Mouse (Mus musculus) lung, postnatal 0 days (tissue): ENCODE measurements at regions not wholly inside any gene's neighbourhood (a gene's known extent, or its start where the extent isn't known, plus 50 kb on each side); places are given as distances from the start of the nearest gene placed in this dataset.

ENCODE experiments used
- ATAC-seq: fragments of 200-750 bp; cut with Nextera tagmentation; 2 replicates; pipeline ENCODE4 v1.8.0; 2017; ENCODE audit warnings: moderate library complexity
- DNase-seq: peaks from one replicate; pipeline ENCODE4 v3.0.0-alpha.2; 2016; ENCODE audit warnings: low spot score
- H3K27ac ChIP-seq: fragments of 300-500 bp; sonication (generic); 2 replicates; pipeline ENCODE4 v1.5.1; 2014; ENCODE audit warnings: antibody characterized with exemption, mild to moderate bottlenecking, low read length, mixed read lengths
- H3K27me3 ChIP-seq: fragments of 300-500 bp; sonication (generic); replicated peaks from 2 replicates; pipeline ENCODE4 v1.6.1; 2014; ENCODE audit warnings: low read length, mixed read lengths; ENCODE audit not compliant: insufficient read depth
- H3K36me3 ChIP-seq: fragments of 300-500 bp; sonication (generic); 2 replicates; pipeline ENCODE4 v1.6.1; 2014; ENCODE audit warnings: low read length, mixed read lengths; ENCODE audit not compliant: insufficient read depth
- H3K4me1 ChIP-seq: fragments of 300-500 bp; sonication (generic); 2 replicates; pipeline ENCODE4 v1.6.1; 2014; ENCODE audit warnings: antibody characterized with exemption, low read depth, low read length, mixed read lengths; ENCODE audit not compliant: insufficient read depth
- H3K4me2 ChIP-seq: fragments of 300-500 bp; sonication (generic); replicated peaks from 2 replicates; pipeline ENCODE4 v1.6.1; 2014; ENCODE audit warnings: low read depth, mild to moderate bottlenecking, low read length, moderate library complexity, mixed read lengths
- H3K4me3 ChIP-seq: fragments of 300-500 bp; sonication (generic); 2 replicates; pipeline ENCODE4 v1.5.1; 2014; ENCODE audit warnings: low read depth, low read length
- H3K9ac ChIP-seq: fragments of 300-500 bp; sonication (generic); replicated peaks from 2 replicates; pipeline ENCODE4 v1.6.1; 2014; ENCODE audit warnings: low read depth, mild to moderate bottlenecking
- H3K9me3 ChIP-seq: fragments of 300-500 bp; sonication (generic); 2 replicates; pipeline ENCODE4 v1.6.1; 2016; ENCODE audit warnings: low read length, mixed read lengths
- CTCF ChIP-seq: IDR thresholded peaks from 2 replicates; pipeline ENCODE4 v1.5.1; 2016; ENCODE audit warnings: antibody characterized with exemption, mild to moderate bottlenecking
- EP300 ChIP-seq: IDR thresholded peaks from 2 replicates; pipeline ENCODE4 v1.6.1; 2016; ENCODE audit warnings: antibody characterized with exemption, mild to moderate bottlenecking, control low read depth
- WGBS: fragments of 180-500 bp; shearing (Covaris S2); extraction: QIAGEN DNeasy Blood & Tissue Kit; methylation state at CpG from one replicate; pipeline ENCODE4 v1.1.7; 2014; 5-methylcytosine and 5-hydroxymethylcytosine counted together

DNA sequence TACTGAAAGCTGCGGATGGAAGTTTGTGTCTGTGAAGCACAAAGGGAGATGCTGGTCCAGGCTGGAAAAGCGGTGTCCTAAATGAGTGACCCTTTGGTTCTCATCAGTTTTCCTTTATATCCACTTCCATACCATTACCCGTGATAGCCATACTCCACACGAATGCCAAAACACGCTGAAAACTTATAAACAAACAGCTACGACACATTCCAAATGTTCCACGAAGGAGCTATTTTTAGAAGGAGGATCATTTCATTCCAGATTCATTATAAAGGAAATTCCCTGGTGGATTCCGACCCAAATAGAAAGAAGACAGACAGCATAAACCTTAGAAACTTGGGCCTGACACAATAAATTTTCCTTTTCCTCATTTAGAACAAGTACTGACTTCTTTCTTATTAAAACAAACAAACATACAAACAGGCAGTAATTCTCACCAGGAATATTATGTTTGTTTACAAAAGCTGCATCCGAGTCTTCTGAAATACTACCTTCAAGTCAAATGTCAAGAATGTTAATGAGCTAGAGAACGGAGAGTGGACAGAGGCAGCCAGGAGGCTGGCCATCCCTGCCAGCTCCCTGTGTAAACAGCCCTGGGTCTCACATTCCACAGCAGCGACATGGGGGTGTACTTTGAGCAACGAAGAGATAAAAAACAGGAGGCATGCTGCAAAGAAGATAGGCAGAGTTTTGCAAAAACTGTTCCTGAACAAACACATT, 96.4 kb upstream of the Cdc42ep3 start:
- peak; percentile 78 for ATAC-seq

DNA sequence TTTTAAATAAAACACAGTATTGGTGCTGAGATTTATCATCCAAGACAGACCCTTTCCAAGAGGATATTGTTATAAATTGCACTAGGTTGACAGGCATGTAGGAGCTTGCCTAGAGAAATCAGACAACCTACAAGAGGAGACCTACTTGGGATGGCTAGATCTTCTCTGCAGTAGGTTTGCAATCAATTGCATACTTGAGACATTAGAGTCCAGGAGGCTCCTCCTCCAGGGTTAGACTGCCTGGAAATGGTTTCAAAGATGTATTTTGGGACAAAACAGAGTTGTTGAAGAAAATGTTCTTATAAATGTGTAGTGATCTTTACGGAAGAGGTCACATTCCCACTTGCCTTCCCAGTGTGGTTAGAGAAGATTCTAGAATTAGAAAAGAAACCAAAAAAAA, 98.9 kb upstream of the Cdc42ep3 start:
- no peaks in the 10 kb centered on the region for H3K27me3 ChIP-seq
- no peak overlapping the region for H3K9ac ChIP-seq
- 61% methylated on average over 1 of the region's 1 CpGs for WGBS
- no peak overlapping the region for H3K4me2 ChIP-seq
- ATAC-seq (no peak), DNase-seq (no peak)
- peaks cover 2% of the 10 kb centered on the region; the same call in 1 of the 2 replicates for H3K4me1 ChIP-seq
- no peaks in the 10 kb centered on the region for H3K36me3 ChIP-seq
- H3K27ac ChIP-seq = no peak overlapping the region
- H3K9me3 ChIP-seq = no peaks in the 10 kb centered on the region
- no peak overlapping the region for H3K4me3 ChIP-seq
- TF ChIP-seq CTCF (no peak), EP300 (no peak)

More for the DNA sequence above, 96.4 kb upstream of the Cdc42ep3 start:
- Histone ChIP-seq H3K36me3 (no peaks in the 10 kb centered on the region), H3K27me3 (no peaks in the 10 kb centered on the region), H3K27ac (no peak overlapping the region), H3K4me3 (no peak overlapping the region), H3K4me2 (0 out of 2 replicates have a peak overlapping the region, but pooled peaks have one; percentile 2), H3K4me1 (peaks cover 2% of the 10 kb centered on the region; the same call in 1 of the 2 replicates), H3K9me3 (no peaks in the 10 kb centered on the region), H3K9ac (no peak overlapping the region)
- DNase-seq = peak; percentile 64
- 19% methylated on average over 12 of the region's 12 CpGs for WGBS
- TF ChIP-seq CTCF = no peak
- TF ChIP-seq EP300 = no peak

DNA sequence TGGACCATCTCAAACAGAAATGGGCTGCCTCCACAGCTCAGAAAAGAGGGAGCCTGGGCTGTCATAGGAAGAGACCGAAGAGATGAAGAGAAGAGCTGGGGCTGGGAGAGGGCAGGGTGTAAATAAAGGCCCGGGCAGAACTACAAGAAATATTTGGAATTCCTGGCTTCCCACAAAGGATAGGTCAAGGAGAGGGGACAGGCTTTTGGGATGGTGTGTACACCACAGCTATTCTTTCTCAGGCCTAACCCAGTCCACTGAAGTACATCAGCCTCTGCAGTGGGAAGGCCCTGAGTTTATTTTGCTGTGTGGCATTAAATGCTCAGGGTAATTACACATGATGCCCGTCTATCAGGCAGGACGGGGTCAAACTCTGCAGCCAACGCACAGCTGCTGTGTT, 99.6 kb upstream of the Cdc42ep3 start:
- Histone ChIP-seq H3K4me1 (peaks cover 2% of the 10 kb centered on the region; the same call in 1 of the 2 replicates), H3K4me3 (no peak overlapping the region), H3K4me2 (no peak overlapping the region), H3K27me3 (no peaks in the 10 kb centered on the region), H3K9me3 (no peaks in the 10 kb centered on the region), H3K27ac (no peak overlapping the region), H3K9ac (no peak overlapping the region), H3K36me3 (no peaks in the 10 kb centered on the region)
- 22% methylated on average over 5 of the region's 5 CpGs for WGBS
- ATAC-seq (peak; percentile 52; the same call in 1 of the 2 replicates), DNase-seq (peak; percentile 24)
- no peak for TF ChIP-seq EP300
- TF ChIP-seq CTCF = no peak

- DNase-seq (no peak), ATAC-seq (no peak)
- peaks cover 2% of the 10 kb centered on the region; the same call in 1 of the 2 replicates for H3K4me1 ChIP-seq
- H3K27me3 ChIP-seq = no peaks in the 10 kb centered on the region
- no peak overlapping the region for H3K9ac ChIP-seq
- WGBS = 61% methylated on average over 7 of the region's 7 CpGs
- no peak for TF ChIP-seq CTCF
- TF ChIP-seq EP300 = no peak
- H3K4me3 ChIP-seq = no peak overlapping the region
- no peaks in the 10 kb centered on the region for H3K36me3 ChIP-seq
- H3K4me2 ChIP-seq = no peak overlapping the region
- H3K27ac ChIP-seq = no peak overlapping the region
- H3K9me3 ChIP-seq = no peaks in the 10 kb centered on the region
Observed at GRCm38 (mm10) chr17:79455229-79455628, 100.3 kb upstream of the Cdc42ep3 start.

DNA sequence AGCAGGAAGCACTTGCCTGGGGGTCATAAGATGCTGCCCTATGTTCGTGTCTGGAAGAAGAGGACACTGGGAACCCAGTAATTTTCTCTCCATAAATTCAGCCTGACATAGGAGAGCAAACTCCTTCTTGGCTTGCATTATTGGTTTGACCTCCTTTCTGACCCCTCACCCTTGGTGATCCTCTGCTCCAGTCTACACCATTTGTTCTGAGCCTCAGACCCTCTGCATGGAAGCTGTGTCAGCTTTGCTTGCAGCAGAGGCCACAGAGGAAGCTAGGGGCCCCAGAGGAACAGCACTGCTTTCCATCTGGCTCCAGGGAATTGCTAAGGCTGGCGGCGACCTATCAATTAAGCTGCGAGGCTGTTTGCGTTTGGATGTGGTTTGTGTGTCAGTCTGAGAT, 102.7 kb upstream of the Cdc42ep3 start:
- Histone ChIP-seq H3K36me3 (no peaks in the 10 kb centered on the region), H3K27me3 (no peaks in the 10 kb centered on the region), H3K27ac (no peak overlapping the region), H3K4me3 (no peak overlapping the region), H3K4me1 (peaks cover 2% of the 10 kb centered on the region; the same call in 1 of the 2 replicates), H3K9me3 (no peaks in the 10 kb centered on the region), H3K4me2 (no peak overlapping the region), H3K9ac (no peak overlapping the region)
- WGBS = 54% methylated on average over 5 of the region's 5 CpGs
- TF ChIP-seq CTCF (no peak), EP300 (no peak)
- ATAC-seq = no peak
- DNase-seq = no peak

DNA sequence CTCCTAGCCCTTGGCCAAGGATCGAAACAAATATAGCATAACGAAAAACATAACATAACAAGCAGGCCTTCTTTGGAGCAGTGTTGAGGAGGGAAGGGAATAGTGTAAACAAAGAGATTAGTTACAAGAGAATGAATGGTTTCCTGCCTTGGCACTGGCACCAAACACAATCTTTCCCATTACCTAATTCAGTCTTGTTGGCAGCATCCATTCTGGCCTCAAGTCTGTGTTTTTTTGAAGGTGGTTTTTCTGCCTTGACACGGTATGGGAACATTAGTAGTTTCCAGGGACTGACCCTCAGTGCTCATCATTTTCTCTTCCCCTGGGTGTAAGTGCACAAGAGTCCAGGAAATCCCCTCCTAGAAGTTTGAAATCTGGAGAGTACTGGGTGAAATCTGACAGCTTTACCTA, 106.8 kb upstream of the Cdc42ep3 start:
- no peak overlapping the region for H3K4me3 ChIP-seq
- H3K9me3 ChIP-seq = no peaks in the 10 kb centered on the region
- DNase-seq (peak; percentile 21), ATAC-seq (peak; percentile 25; the same call in 1 of the 2 replicates)
- no peaks in the 10 kb centered on the region; the same call in 1 of the 2 replicates for H3K4me1 ChIP-seq
- H3K27ac ChIP-seq = no peak overlapping the region
- H3K4me2 ChIP-seq = no peak overlapping the region
- no peak overlapping the region for H3K9ac ChIP-seq
- H3K36me3 ChIP-seq = no peaks in the 10 kb centered on the region
- no peaks in the 10 kb centered on the region for H3K27me3 ChIP-seq
- WGBS = 19% methylated on average over 3 of the region's 3 CpGs
- TF ChIP-seq EP300 (0 out of 2 replicates have a peak, but pooled peaks have one; percentile 36), CTCF (no peak)
